Mouse (Mus musculus) kidney, postnatal 0 days (tissue): ENCODE data around the gene Siah3. TPM values are rescaled to one million over a fixed set of nuclear protein-coding genes. Genes with fewer than 3 reads are reported as not detected.
"Not testable (repeated sequence)": the region's sequence is repeated elsewhere in the genome, so short reads cannot be mapped to it uniquely, and the experiment has no call there.

ENCODE experiments used
- ATAC-seq: fragments of 200-750 bp; cut with Nextera tagmentation; replicated peaks from 2 replicates; pipeline ENCODE4 v1.8.0; 2017; ENCODE audit warnings: low read depth, moderate number of reproducible peaks, moderate TSS enrichment, moderate library complexity; ENCODE audit not compliant: low FRiP score
- DNase-seq: peaks from one replicate; pipeline ENCODE4 v3.0.0-alpha.2; 2016; ENCODE audit warnings: low spot score
- H3K27ac ChIP-seq: fragments of 300-500 bp; sonication (generic); 2 replicates; pipeline ENCODE4 v1.5.1; 2014; ENCODE audit warnings: mild to moderate bottlenecking
- H3K27me3 ChIP-seq: fragments of 300-500 bp; sonication (generic); 2 replicates; pipeline ENCODE4 v1.6.1; 2014; ENCODE audit warnings: low read length, mixed read lengths; ENCODE audit not compliant: insufficient read depth
- H3K36me3 ChIP-seq: fragments of 300-500 bp; sonication (generic); 2 replicates; pipeline ENCODE4 v1.6.1; 2014; ENCODE audit warnings: low read length, mixed read lengths; ENCODE audit not compliant: insufficient read depth
- H3K4me1 ChIP-seq: fragments of 300-500 bp; sonication (generic); replicated peaks from 2 replicates; pipeline ENCODE4 v1.6.1; 2014; ENCODE audit warnings: antibody characterized with exemption, low read length, mixed read lengths; ENCODE audit not compliant: insufficient read depth
- H3K4me2 ChIP-seq: fragments of 300-500 bp; sonication (generic); 2 replicates; pipeline ENCODE4 v1.6.1; 2014; ENCODE audit warnings: mild to moderate bottlenecking, low read length, moderate library complexity, mixed read lengths
- H3K4me3 ChIP-seq: fragments of 300-500 bp; sonication (generic); replicated peaks from 2 replicates; pipeline ENCODE4 v1.5.1; 2014; ENCODE audit warnings: low read depth, low read length
- H3K9ac ChIP-seq: fragments of 300-500 bp; sonication (generic); 2 replicates; pipeline ENCODE4 v1.6.1; 2014; ENCODE audit warnings: low read depth, low read length
- H3K9me3 ChIP-seq: fragments of 300-500 bp; sonication (generic); replicated peaks from 2 replicates; pipeline ENCODE4 v1.6.1; 2016; ENCODE audit warnings: low read length, inconsistent platforms, mixed read lengths
- CTCF ChIP-seq: IDR thresholded peaks from 2 replicates; pipeline ENCODE4 v1.5.1; 2016; ENCODE audit warnings: antibody characterized with exemption, low read depth, mild to moderate bottlenecking, moderate library complexity
- WGBS: fragments of 180-500 bp; shearing (Covaris S2); extraction: QIAGEN DNeasy Blood & Tissue Kit; methylation state at CpG from one replicate; pipeline ENCODE4 v1.1.7; 2014; 5-methylcytosine and 5-hydroxymethylcytosine counted together
- polyA plus RNA-seq: library from polyadenylated mRNA; unstranded; fragments of >200 nt; fragmentation: Nextera tagmentation; extraction: Ambion mirVana; gene quantifications from 2 replicates; pipeline ENCODE4 v1.2.1, GENCODE M21; 2015

Gene Siah3
- polyA plus RNA-seq, 1 experiment from 2014 or later, result 0.03 TPM

- Histone ChIP-seq H3K36me3 (no peaks in the 10 kb centered on the region), H3K9me3 (no peaks in the 10 kb centered on the region), H3K9ac (no peak overlapping the region), H3K27ac (no peak overlapping the region), H3K4me1 (no peaks in the 10 kb centered on the region), H3K27me3 (no peaks in the 10 kb centered on the region), H3K4me3 (no peak overlapping the region), H3K4me2 (no peak overlapping the region)
- WGBS, result 89% methylated on average over 7 of the region's 8 CpGs
- no peak for DNase-seq
- ATAC-seq, result no peak
- no peak for TF ChIP-seq CTCF
Measured at GRCm38 (mm10) chr14:75431173-75431786, 24.5 kb upstream of the Siah3 start.

GRCm38 (mm10) chr14:75432850-75433249 lies 22.9 kb upstream of the Siah3 start:
- H3K36me3 ChIP-seq, result no peaks in the 10 kb centered on the region
- no peaks in the 10 kb centered on the region for H3K9me3 ChIP-seq
- H3K4me2 ChIP-seq, result no peak overlapping the region
- no peak for TF ChIP-seq CTCF
- H3K4me1 ChIP-seq, result no peaks in the 10 kb centered on the region
- no peak overlapping the region for H3K27ac ChIP-seq
- DNase-seq, result no peak
- H3K27me3 ChIP-seq, result no peaks in the 10 kb centered on the region
- WGBS, result 75% methylated on average over 10 of the region's 10 CpGs
- no peak overlapping the region for H3K4me3 ChIP-seq
- H3K9ac ChIP-seq, result no peak overlapping the region
- ATAC-seq, result no peak

- Histone ChIP-seq H3K9ac (no peak overlapping the region), H3K27me3 (no peaks in the 10 kb centered on the region), H3K27ac (no peak overlapping the region), H3K36me3 (no peaks in the 10 kb centered on the region), H3K9me3 (no peaks in the 10 kb centered on the region), H3K4me2 (no peak overlapping the region), H3K4me3 (no peak overlapping the region), H3K4me1 (no peaks in the 10 kb centered on the region)
- 77% methylated on average over 10 of the region's 10 CpGs for WGBS
- no peak for TF ChIP-seq CTCF
- no peak for ATAC-seq
- no peak for DNase-seq
Measured at GRCm38 (mm10) chr14:75434576-75434975, 21.2 kb upstream of the Siah3 start.

GRCm38 (mm10) chr14:75444486-75445105 lies 11.2 kb upstream of the Siah3 start:
- Histone ChIP-seq H3K4me2 (no peak overlapping the region), H3K27ac (no peak overlapping the region), H3K4me3 (no peak overlapping the region), H3K27me3 (no peaks in the 10 kb centered on the region), H3K4me1 (peaks cover 5% of the 10 kb centered on the region), H3K9me3 (no peaks in the 10 kb centered on the region), H3K36me3 (no peaks in the 10 kb centered on the region), H3K9ac (no peak overlapping the region)
- no peak for DNase-seq
- WGBS, result 81% methylated on average over 11 of the region's 11 CpGs
- TF ChIP-seq CTCF, result no peak
- no peak for ATAC-seq

GRCm38 (mm10) chr14:75445281-75445947 lies 10.4 kb upstream of the Siah3 start:
- H3K4me3 ChIP-seq, result peak overlapping the region; percentile 25
- peaks cover 5% of the 10 kb centered on the region for H3K4me1 ChIP-seq
- H3K4me2 ChIP-seq, result peak overlapping the region; percentile 56
- peak; percentile 66; the same call in 1 of the 2 replicates for ATAC-seq
- peak overlapping the region; percentile 35; the same call in 1 of the 2 replicates for H3K9ac ChIP-seq
- H3K27ac ChIP-seq, result no peak overlapping the region
- H3K9me3 ChIP-seq, result no peaks in the 10 kb centered on the region
- H3K27me3 ChIP-seq, result no peaks in the 10 kb centered on the region
- TF ChIP-seq CTCF, result no peak
- 3% methylated on average over 15 of the region's 15 CpGs for WGBS
- no peaks in the 10 kb centered on the region for H3K36me3 ChIP-seq
- peak; percentile 77 for DNase-seq

- H3K9me3 ChIP-seq, result no peaks in the 10 kb centered on the region
- peak overlapping the region; percentile 25 for H3K4me3 ChIP-seq
- H3K4me1 ChIP-seq, result peaks cover 5% of the 10 kb centered on the region
- no peak for TF ChIP-seq CTCF
- H3K4me2 ChIP-seq, result peak overlapping the region; percentile 56
- DNase-seq (no peak), ATAC-seq (no peak)
- 40% methylated on average over 6 of the region's 6 CpGs for WGBS
- no peaks in the 10 kb centered on the region for H3K36me3 ChIP-seq
- H3K27me3 ChIP-seq, result no peaks in the 10 kb centered on the region
- H3K9ac ChIP-seq, result peak overlapping the region; percentile 35; the same call in 1 of the 2 replicates
- H3K27ac ChIP-seq, result no peak overlapping the region
Measured at GRCm38 (mm10) chr14:75445948-75446281, 9.9 kb upstream of the Siah3 start.

- H3K27ac ChIP-seq, H3K4me2 ChIP-seq, H3K4me1 ChIP-seq, H3K4me3 ChIP-seq, H3K27me3 ChIP-seq, H3K36me3 ChIP-seq, H3K9ac ChIP-seq, H3K9me3 ChIP-seq, DNase-seq, ATAC-seq: not testable (repeated sequence)
Measured at GRCm38 (mm10) chr14:75446314-75446713, 9.5 kb upstream of the Siah3 start.
